Mouse (Mus musculus) embryonic facial prominence, embryonic 10.5 days (tissue): ENCODE results near the gene Psrc1. TPM values are rescaled to one million over a fixed set of nuclear protein-coding genes. Genes with fewer than 3 reads are reported as not detected.

Experiments used
- DNase-seq: peaks from one replicate; pipeline ENCODE4 v3.0.0-alpha.2; 2017; ENCODE audit warnings: low spot score
- H3K27ac ChIP-seq: fragments of 300-500 bp; sonication (generic); replicated peaks from 2 replicates; pipeline ENCODE4 v1.5.1; 2016; ENCODE audit warnings: mild to moderate bottlenecking
- H3K27me3 ChIP-seq: fragments of 300-500 bp; sonication (generic); replicated peaks from 2 replicates; pipeline ENCODE4 v1.6.1; 2016; ENCODE audit warnings: low read depth, mild to moderate bottlenecking; ENCODE audit not compliant: poor library complexity, severe bottlenecking
- H3K36me3 ChIP-seq: fragments of 300-500 bp; sonication (generic); replicated peaks from 2 replicates; pipeline ENCODE4 v1.6.1; 2016; ENCODE audit warnings: mild to moderate bottlenecking, moderate library complexity
- H3K4me1 ChIP-seq: fragments of 300-500 bp; sonication (generic); 2 replicates; pipeline ENCODE4 v1.6.1; 2016
- H3K4me3 ChIP-seq: fragments of 300-500 bp; sonication (generic); 2 replicates; pipeline ENCODE4 v1.5.1; 2016; ENCODE audit warnings: mild to moderate bottlenecking, moderate library complexity
- H3K9me3 ChIP-seq: fragments of 300-500 bp; sonication (generic); 2 replicates; pipeline ENCODE4 v1.6.1; 2016; ENCODE audit warnings: mild to moderate bottlenecking
- WGBS: fragments of 180-500 bp; shearing (Covaris S2); methylation state at CpG from one replicate; pipeline ENCODE4 v1.1.7; 2016; 5-methylcytosine and 5-hydroxymethylcytosine counted together
- polyA plus RNA-seq: library from polyadenylated mRNA; unstranded; fragments of >200 nt; fragmentation: Nextera tagmentation; extraction: Ambion mirVana; gene quantifications from 2 replicates; pipeline ENCODE4 v1.2.1, GENCODE M21; 2016

The Psrc1 gene
- polyA plus RNA-seq, 1 experiment from 2014 or later, result 97.9 TPM

- 69% methylated on average over 9 of the region's 9 CpGs for WGBS
- H3K4me3 ChIP-seq, result no peak overlapping the region
- H3K9me3 ChIP-seq, result no peaks in the 10 kb centered on the region
- no peak overlapping the region for H3K27ac ChIP-seq
- peak; percentile 31 for DNase-seq
- H3K4me1 ChIP-seq, result peaks cover 26% of the 10 kb centered on the region
- no peaks in the 10 kb centered on the region for H3K27me3 ChIP-seq
- H3K36me3 ChIP-seq, result no peaks in the 10 kb centered on the region
These were observed 16.5 kb upstream of the Psrc1 start for GRCm38 (mm10) chr3:108367173-108367572.

GRCm38 (mm10) chr3:108367828-108368227 lies 15.8 kb upstream of the Psrc1 start:
- no peaks in the 10 kb centered on the region for H3K27me3 ChIP-seq
- no peak overlapping the region for H3K4me3 ChIP-seq
- no peaks in the 10 kb centered on the region for H3K9me3 ChIP-seq
- WGBS, result 86% methylated on average over 3 of the region's 3 CpGs
- no peak for DNase-seq
- H3K36me3 ChIP-seq, result no peaks in the 10 kb centered on the region
- peaks cover 30% of the 10 kb centered on the region for H3K4me1 ChIP-seq
- no peak overlapping the region for H3K27ac ChIP-seq

GRCm38 (mm10) chr3:108368721-108369120 lies 14.9 kb upstream of the Psrc1 start:
- H3K9me3 ChIP-seq, result no peaks in the 10 kb centered on the region
- H3K36me3 ChIP-seq, result no peaks in the 10 kb centered on the region
- no peak for DNase-seq
- no peak overlapping the region for H3K27ac ChIP-seq
- H3K27me3 ChIP-seq, result no peaks in the 10 kb centered on the region
- peaks cover 27% of the 10 kb centered on the region for H3K4me1 ChIP-seq
- H3K4me3 ChIP-seq, result no peak overlapping the region
- WGBS, result 82% methylated on average over 5 of the region's 5 CpGs

GRCm38 (mm10) chr3:108372274-108372673 lies 11.4 kb upstream of the Psrc1 start:
- peaks cover 16% of the 10 kb centered on the region for H3K4me1 ChIP-seq
- no peak for DNase-seq
- H3K27ac ChIP-seq, result no peak overlapping the region
- no peak overlapping the region for H3K4me3 ChIP-seq
- H3K36me3 ChIP-seq, result no peaks in the 10 kb centered on the region
- WGBS, result 60% methylated on average over 3 of the region's 3 CpGs
- no peaks in the 10 kb centered on the region for H3K27me3 ChIP-seq
- no peaks in the 10 kb centered on the region for H3K9me3 ChIP-seq

- Histone ChIP-seq H3K9me3 (no peaks in the 10 kb centered on the region), H3K4me1 (peaks cover 14% of the 10 kb centered on the region), H3K36me3 (no peaks in the 10 kb centered on the region), H3K27ac (no peak overlapping the region), H3K4me3 (no peak overlapping the region), H3K27me3 (no peaks in the 10 kb centered on the region)
- 87% methylated on average over 3 of the region's 3 CpGs for WGBS
- DNase-seq, result no peak
These were observed 10.9 kb upstream of the Psrc1 start for GRCm38 (mm10) chr3:108372691-108373090.

GRCm38 (mm10) chr3:108378875-108379663 lies 4.6 kb upstream of the Psrc1 start:
- H3K27me3 ChIP-seq, result no peaks in the 10 kb centered on the region
- no peak overlapping the region for H3K4me3 ChIP-seq
- DNase-seq, result no peak
- peaks cover 29% of the 10 kb centered on the region for H3K4me1 ChIP-seq
- H3K9me3 ChIP-seq, result no peaks in the 10 kb centered on the region
- H3K36me3 ChIP-seq, result no peaks in the 10 kb centered on the region
- H3K27ac ChIP-seq, result no peak overlapping the region
- WGBS, result 79% methylated on average over 7 of the region's 7 CpGs

GRCm38 (mm10) chr3:108380695-108381094 lies 2.9 kb upstream of the Psrc1 start:
- Histone ChIP-seq H3K27ac (no peak overlapping the region), H3K4me3 (no peak overlapping the region), H3K4me1 (peaks cover 43% of the 10 kb centered on the region), H3K27me3 (no peaks in the 10 kb centered on the region), H3K9me3 (no peaks in the 10 kb centered on the region), H3K36me3 (peaks cover 9% of the 10 kb centered on the region)
- no peak for DNase-seq
- 72% methylated on average over 6 of the region's 6 CpGs for WGBS

GRCm38 (mm10) chr3:108381945-108382875 lies 1.4 kb upstream of the Psrc1 start:
- DNase-seq, result peak; percentile 38
- Histone ChIP-seq H3K4me3 (peak overlapping the region; percentile 72), H3K4me1 (peaks cover 43% of the 10 kb centered on the region), H3K27me3 (no peaks in the 10 kb centered on the region), H3K27ac (peak overlapping the region; percentile 87), H3K36me3 (peaks cover 24% of the 10 kb centered on the region), H3K9me3 (no peaks in the 10 kb centered on the region)
- 48% methylated on average over 14 of the region's 14 CpGs for WGBS

- DNase-seq, result no peak
- H3K27me3 ChIP-seq, result no peaks in the 10 kb centered on the region
- peaks cover 51% of the 10 kb centered on the region for H3K4me1 ChIP-seq
- H3K27ac ChIP-seq, result peak overlapping the region; percentile 87
- 45% methylated on average over 2 of the region's 2 CpGs for WGBS
- peak overlapping the region; percentile 72 for H3K4me3 ChIP-seq
- H3K9me3 ChIP-seq, result no peaks in the 10 kb centered on the region
- peaks cover 31% of the 10 kb centered on the region for H3K36me3 ChIP-seq
These were observed 786 bp downstream of the Psrc1 start for GRCm38 (mm10) chr3:108384425-108384824.

- Histone ChIP-seq H3K27ac (no peak overlapping the region), H3K9me3 (no peaks in the 10 kb centered on the region), H3K4me3 (no peak overlapping the region), H3K4me1 (peaks cover 52% of the 10 kb centered on the region), H3K27me3 (no peaks in the 10 kb centered on the region), H3K36me3 (peaks cover 31% of the 10 kb centered on the region)
- DNase-seq, result no peak
- WGBS, result 90% methylated on average over 10 of the region's 10 CpGs
These were observed 2.5 kb downstream of the Psrc1 start for GRCm38 (mm10) chr3:108386186-108386585.

- peak; percentile 96 for DNase-seq
- Histone ChIP-seq H3K27me3 (peaks cover 17% of the 10 kb centered on the region), H3K9me3 (no peaks in the 10 kb centered on the region), H3K36me3 (peaks cover 56% of the 10 kb centered on the region), H3K4me1 (peaks cover 48% of the 10 kb centered on the region), H3K4me3 (no peak overlapping the region; the same call in none of the 2 replicates), H3K27ac (peak overlapping the region; percentile 76)
- 2% methylated on average over 5 of the region's 5 CpGs for WGBS
These were observed 5.5 kb downstream of the Psrc1 start for GRCm38 (mm10) chr3:108389111-108389545.

GRCm38 (mm10) chr3:108392299-108392698 lies 8.7 kb downstream of the Psrc1 start:
- 11% methylated on average over 10 of the region's 10 CpGs for WGBS
- peak overlapping the region; percentile 69 for H3K27ac ChIP-seq
- no peak overlapping the region for H3K4me3 ChIP-seq
- H3K9me3 ChIP-seq, result no peaks in the 10 kb centered on the region
- peaks cover 61% of the 10 kb centered on the region for H3K36me3 ChIP-seq
- peaks cover 44% of the 10 kb centered on the region for H3K4me1 ChIP-seq
- H3K27me3 ChIP-seq, result peaks cover 22% of the 10 kb centered on the region
- DNase-seq, result no peak
